Mouse (Mus musculus): ENCODE measurements around the gene Cavin3.

DNA sequence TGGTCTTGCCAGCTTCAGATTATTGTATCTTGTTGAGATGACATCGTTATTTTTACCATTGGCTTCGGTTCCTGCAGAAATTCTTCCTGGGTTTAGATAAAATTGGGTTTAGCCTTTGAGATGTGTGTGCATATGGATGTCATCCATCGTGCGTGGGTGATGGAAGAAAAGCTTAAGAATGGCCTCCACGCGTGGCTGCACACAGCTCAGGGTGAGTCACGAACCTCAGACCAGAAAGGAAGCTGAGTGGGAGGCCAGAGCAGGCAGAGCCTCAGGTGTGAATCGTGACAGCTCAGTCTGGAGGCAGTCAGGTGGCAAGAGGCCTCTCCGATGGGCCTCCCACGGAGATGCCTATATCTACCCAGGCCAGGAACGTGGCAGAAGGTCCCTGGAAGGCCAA is 37.2 kb upstream of the Cavin3 start:
- TF ChIP-seq CTCF (IDR thresholded peaks at IDR 0.05; ENCODE audit: insufficient read depth, low read depth, low read length) (no peak), POLR2A (IDR thresholded peaks at IDR 0.05; ENCODE audit: insufficient read depth, low read depth, low read length) (no peak)
